Mouse (Mus musculus): ENCODE results near the gene Plpp1.

Plpp1 gene

GRCm38 (mm10) chr13:112772861-112773260 lies 27.7 kb upstream of the Plpp1 start:
- DNase-seq (ENCODE audit: low spot score) = no peak

GRCm38 (mm10) chr13:112773991-112774675 lies 26.5 kb upstream of the Plpp1 start:
- DNase-seq (ENCODE audit: low spot score) = no peak

- no peak for DNase-seq (ENCODE audit: low spot score)
These were observed 24.7 kb upstream of the Plpp1 start for GRCm38 (mm10) chr13:112775856-112776255.

- DNase-seq (ENCODE audit: low spot score) = no peak
These were observed 22.2 kb upstream of the Plpp1 start for GRCm38 (mm10) chr13:112778407-112778806.

- no peak for DNase-seq (ENCODE audit: low spot score)
These were observed 15.3 kb upstream of the Plpp1 start for GRCm38 (mm10) chr13:112785305-112785704.

- no peak for DNase-seq (ENCODE audit: low spot score)
These were observed 14.4 kb upstream of the Plpp1 start for GRCm38 (mm10) chr13:112786142-112786541.

GRCm38 (mm10) chr13:112786942-112787533 lies 13.6 kb upstream of the Plpp1 start:
- no peak for DNase-seq (ENCODE audit: low spot score)

- DNase-seq (ENCODE audit: low spot score) = no peak
These were observed 9.8 kb upstream of the Plpp1 start for GRCm38 (mm10) chr13:112790774-112791173.

- DNase-seq (ENCODE audit: low spot score) = no peak
These were observed 8.7 kb upstream of the Plpp1 start for GRCm38 (mm10) chr13:112791906-112792305.

- DNase-seq (ENCODE audit: low spot score) = no peak
These were observed 2.2 kb upstream of the Plpp1 start for GRCm38 (mm10) chr13:112798243-112798952.

- DNase-seq (ENCODE audit: low spot score) = no peak
These were observed 1.7 kb upstream of the Plpp1 start for GRCm38 (mm10) chr13:112798953-112799305.

- DNase-seq (ENCODE audit: low spot score) = no peak
These were observed 811 bp upstream of the Plpp1 start for GRCm38 (mm10) chr13:112799721-112800241.

GRCm38 (mm10) chr13:112801381-112802004 lies 901 bp downstream of the Plpp1 start:
- DNase-seq (ENCODE audit: low spot score) = peak; percentile 28

- no peak for DNase-seq (ENCODE audit: low spot score)
These were observed 2.5 kb downstream of the Plpp1 start for GRCm38 (mm10) chr13:112803106-112803505.

GRCm38 (mm10) chr13:112803661-112804060 lies 3.1 kb downstream of the Plpp1 start:
- no peak for DNase-seq (ENCODE audit: low spot score)

GRCm38 (mm10) chr13:112805529-112805928 lies 4.9 kb downstream of the Plpp1 start:
- DNase-seq (ENCODE audit: low spot score) = no peak

GRCm38 (mm10) chr13:112807936-112808667 lies 7.5 kb downstream of the Plpp1 start:
- DNase-seq (ENCODE audit: low spot score) = no peak

- DNase-seq (ENCODE audit: low spot score) = no peak
These were observed 9.1 kb downstream of the Plpp1 start for GRCm38 (mm10) chr13:112809504-112810247.

GRCm38 (mm10) chr13:112810248-112810645 lies 9.7 kb downstream of the Plpp1 start:
- no peak for DNase-seq (ENCODE audit: low spot score)

GRCm38 (mm10) chr13:112810751-112811150 lies 10.2 kb downstream of the Plpp1 start:
- no peak for DNase-seq (ENCODE audit: low spot score)
